Mouse (Mus musculus) forelimb bud, embryonic 11.5 days (tissue): ENCODE results near the gene Tubg2.

Experiments used
- DNase-seq: peaks from one replicate; pipeline ENCODE4 v3.0.0-alpha.2; 2012; ENCODE audit warnings: low read depth, low spot score

The Tubg2 gene

DNA sequence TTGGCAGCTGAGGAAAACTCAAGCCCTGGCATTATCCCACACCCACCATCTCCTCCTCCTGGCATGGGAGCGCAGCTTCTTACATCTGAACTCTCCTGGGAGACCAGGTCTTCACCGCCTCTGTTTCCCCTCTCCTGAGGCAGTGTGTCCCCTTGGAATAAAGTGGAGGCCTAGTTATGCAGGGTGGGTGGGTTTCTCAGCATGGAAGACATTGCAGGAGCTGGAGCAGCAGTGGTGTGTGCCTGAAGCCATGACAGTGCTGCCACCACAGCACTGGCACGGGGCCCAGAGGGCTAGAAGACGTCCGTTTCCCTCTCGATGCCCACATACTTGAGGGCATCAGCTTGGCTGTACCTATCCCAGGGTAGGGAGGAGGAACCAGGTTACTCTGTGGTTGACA, 36.9 kb downstream of the Tubg2 start:
- no peak for DNase-seq

GRCm38 (mm10) chr11:101193076-101193475, 37.4 kb downstream of the Tubg2 start:
- DNase-seq = no peak

DNA sequence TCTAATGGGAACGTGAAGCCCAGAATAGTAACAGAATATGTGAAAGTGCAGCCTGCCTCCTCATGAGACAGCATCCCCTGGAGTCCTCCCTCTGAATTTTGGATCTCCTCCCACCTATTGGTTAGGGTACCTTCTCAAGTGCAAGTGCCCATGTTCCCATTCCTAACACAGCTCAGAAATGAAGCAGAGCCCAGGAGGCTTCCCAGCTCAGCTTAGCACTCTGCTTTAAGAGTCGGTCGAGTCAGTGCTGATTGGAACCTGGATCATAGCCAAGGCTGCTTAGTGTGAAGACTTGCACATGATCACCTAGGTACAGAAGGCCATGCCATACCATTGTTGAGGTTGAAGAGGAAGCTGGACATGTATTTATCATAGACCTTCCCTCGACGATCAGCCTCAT, 38.4 kb downstream of the Tubg2 start:
- DNase-seq = no peak

GRCm38 (mm10) chr11:101194643-101195042, 38.9 kb downstream of the Tubg2 start:
- DNase-seq = no peak

GRCm38 (mm10) chr11:101195101-101195500, 39.4 kb downstream of the Tubg2 start:
- no peak for DNase-seq

DNA sequence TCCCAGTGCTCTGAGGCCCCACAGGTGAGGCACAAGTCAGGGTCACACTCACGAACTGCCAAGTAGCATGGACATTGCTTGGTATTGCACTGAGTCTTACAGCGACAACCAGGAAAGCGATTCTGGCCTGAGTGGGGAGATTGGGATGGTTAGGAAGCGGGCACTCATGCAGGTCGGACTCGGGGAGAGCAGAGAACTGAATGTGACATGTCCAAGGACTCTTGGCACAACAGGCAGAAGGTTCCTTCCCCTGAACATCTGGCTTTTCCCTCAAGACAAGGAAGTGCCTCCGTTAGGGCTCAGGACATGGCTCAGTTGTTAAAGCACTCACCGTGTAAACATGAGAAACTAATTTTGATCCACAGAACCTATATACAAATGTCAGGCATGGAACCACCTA, 39.9 kb downstream of the Tubg2 start:
- DNase-seq = no peak

DNA sequence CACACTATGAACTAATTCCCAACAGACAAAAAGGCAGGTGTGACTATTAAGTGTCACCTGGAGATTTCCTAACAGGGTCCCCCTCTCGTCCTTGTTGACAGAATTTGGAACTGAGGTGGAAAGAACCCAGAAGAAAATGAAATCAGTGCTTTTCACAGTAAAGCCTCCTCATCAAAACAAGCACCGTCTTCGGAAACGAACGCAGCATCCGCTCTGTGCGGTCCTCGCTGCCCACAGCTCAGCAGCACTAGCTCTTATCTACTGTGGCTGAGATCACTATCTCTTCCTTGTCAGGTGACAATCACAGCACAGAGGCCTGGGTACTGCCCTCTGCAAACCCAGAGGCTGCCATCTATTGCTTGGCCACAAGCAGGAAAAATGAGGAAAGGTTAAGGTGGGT, 40.5 kb downstream of the Tubg2 start:
- no peak for DNase-seq

DNA sequence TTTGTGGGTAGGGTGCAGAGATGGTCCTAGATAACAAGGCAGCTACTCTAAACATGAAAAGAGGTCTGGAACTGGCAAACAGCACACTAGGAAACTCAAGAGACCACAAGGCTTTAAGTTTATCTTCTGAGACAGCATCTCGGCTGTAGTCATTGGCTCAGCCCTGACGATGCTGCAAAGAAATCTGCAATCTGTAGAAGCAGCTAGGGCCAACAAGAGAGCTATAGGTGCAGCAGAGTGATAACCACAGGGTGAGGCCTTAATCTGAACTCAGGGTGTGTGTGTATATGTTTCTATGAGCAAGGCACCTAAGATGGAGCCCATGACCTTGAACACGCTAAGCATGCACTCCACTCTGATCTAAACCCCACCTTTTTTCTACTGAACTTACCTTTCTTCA, 43.8 kb downstream of the Tubg2 start:
- DNase-seq = no peak

- DNase-seq = peak; percentile 52
These were observed 45.3 kb downstream of the Tubg2 start for GRCm38 (mm10) chr11:101200986-101201385.
